Mouse (Mus musculus) heart, embryonic 12.5 days (tissue): ENCODE results near the gene Urb2. TPM values are rescaled to one million over a fixed set of nuclear protein-coding genes. Genes with fewer than 3 reads are reported as not detected.
"Not testable (repeated sequence)": the region's sequence is repeated elsewhere in the genome, so short reads cannot be mapped to it uniquely, and the experiment has no call there.

ENCODE experiments used
- ATAC-seq: fragments of 200-750 bp; cut with Nextera tagmentation; 2 replicates; pipeline ENCODE4 v1.8.0; 2017; ENCODE audit warnings: moderate TSS enrichment, moderate library complexity; ENCODE audit not compliant: insufficient number of reproducible peaks, low FRiP score
- H3K27ac ChIP-seq: fragments of 300-500 bp; sonication (generic); 2 replicates; pipeline ENCODE4 v1.5.1; 2016; ENCODE audit warnings: mild to moderate bottlenecking, moderate library complexity; ENCODE audit not compliant: poor library complexity, severe bottlenecking
- H3K27me3 ChIP-seq: fragments of 300-500 bp; sonication (generic); replicated peaks from 2 replicates; pipeline ENCODE4 v1.6.1; 2016; ENCODE audit warnings: mild to moderate bottlenecking, moderate library complexity
- H3K36me3 ChIP-seq: fragments of 300-500 bp; sonication (generic); 2 replicates; pipeline ENCODE4 v1.6.1; 2016; ENCODE audit warnings: mild to moderate bottlenecking, moderate library complexity
- H3K4me1 ChIP-seq: fragments of 300-500 bp; sonication (generic); replicated peaks from 2 replicates; pipeline ENCODE4 v1.6.1; 2016; ENCODE audit warnings: mild to moderate bottlenecking
- H3K4me2 ChIP-seq: fragments of 300-500 bp; sonication (generic); 2 replicates; pipeline ENCODE4 v1.6.1; 2016; ENCODE audit warnings: mild to moderate bottlenecking, moderate library complexity
- H3K4me3 ChIP-seq: fragments of 300-500 bp; sonication (generic); 2 replicates; pipeline ENCODE4 v1.5.1; 2016; ENCODE audit warnings: mild to moderate bottlenecking
- H3K9ac ChIP-seq: fragments of 300-500 bp; sonication (generic); 2 replicates; pipeline ENCODE4 v1.6.1; 2016; ENCODE audit warnings: mild to moderate bottlenecking, moderate library complexity
- H3K9me3 ChIP-seq: fragments of 300-500 bp; sonication (generic); replicated peaks from 2 replicates; pipeline ENCODE4 v1.6.1; 2016; ENCODE audit warnings: mild to moderate bottlenecking, moderate library complexity
- WGBS: fragments of 180-500 bp; shearing (Covaris S2); methylation state at CpG from one replicate; pipeline ENCODE4 v1.1.7; 2016; 5-methylcytosine and 5-hydroxymethylcytosine counted together
- polyA plus RNA-seq: library from polyadenylated mRNA; unstranded; fragments of >200 nt; fragmentation: Nextera tagmentation; extraction: Ambion mirVana; gene quantifications from 2 replicates; pipeline ENCODE4 v1.2.1, GENCODE M21; 2016

The Urb2 gene
- polyA plus RNA-seq, 1 experiment from 2014 or later, result 5.6 TPM

- no peak overlapping the region for H3K4me3 ChIP-seq
- H3K4me1 ChIP-seq, result peaks cover 28% of the 10 kb centered on the region
- H3K27ac ChIP-seq, result peak overlapping the region; percentile 88
- no peaks in the 10 kb centered on the region for H3K27me3 ChIP-seq
- H3K9ac ChIP-seq, result no peak overlapping the region; the same call in 1 of the 2 replicates
- 7% methylated on average over 7 of the region's 7 CpGs for whole genome bisulfite sequencing
- H3K9me3 ChIP-seq, result no peaks in the 10 kb centered on the region
- peak overlapping the region; percentile 40 for H3K4me2 ChIP-seq
- peaks cover 5% of the 10 kb centered on the region; the same call in 1 of the 2 replicates for H3K36me3 ChIP-seq
- ATAC-seq, result peak; percentile 45
Observed at GRCm38 (mm10) chr8:123989128-123989527, 32.2 kb upstream of the Urb2 start.

- Histone ChIP-seq H3K9me3 (no peaks in the 10 kb centered on the region), H3K27ac (peak overlapping the region; percentile 32), H3K4me2 (peak overlapping the region; percentile 29; the same call in 1 of the 2 replicates), H3K4me3 (no peak overlapping the region), H3K36me3 (peaks cover 14% of the 10 kb centered on the region), H3K4me1 (peaks cover 33% of the 10 kb centered on the region), H3K27me3 (no peaks in the 10 kb centered on the region), H3K9ac (peak overlapping the region; percentile 6; the same call in 1 of the 2 replicates)
- peak; percentile 46; the same call in 1 of the 2 replicates for ATAC-seq
- WGBS, result 35% methylated on average over 13 of the region's 13 CpGs
Observed at GRCm38 (mm10) chr8:123990277-123991049, 30.8 kb upstream of the Urb2 start.

DNA sequence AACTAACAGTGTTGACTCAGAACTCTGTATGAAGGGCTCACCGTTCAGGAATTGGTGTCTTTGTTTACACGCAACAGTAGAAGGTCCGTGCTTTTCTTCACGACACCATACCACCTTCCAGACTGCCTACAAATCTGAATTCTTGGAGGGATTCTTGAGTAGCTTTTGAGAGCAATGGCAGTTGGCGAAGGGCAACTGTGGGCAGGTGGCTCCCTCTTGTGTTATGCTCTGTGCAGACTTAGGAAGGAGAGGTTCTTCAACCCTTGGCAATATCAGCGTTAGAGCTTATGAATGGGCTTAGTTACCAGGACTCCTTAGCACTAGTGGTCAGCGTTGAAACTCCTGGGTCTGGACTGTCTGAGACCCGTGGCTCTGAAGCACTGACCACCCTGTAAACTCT lies 28.7 kb upstream of the Urb2 start:
- H3K4me1 ChIP-seq, result peaks cover 33% of the 10 kb centered on the region
- no peak overlapping the region for H3K4me3 ChIP-seq
- no peak overlapping the region for H3K9ac ChIP-seq
- H3K27me3 ChIP-seq, result no peaks in the 10 kb centered on the region
- no peak overlapping the region for H3K27ac ChIP-seq
- no peaks in the 10 kb centered on the region for H3K9me3 ChIP-seq
- no peak overlapping the region for H3K4me2 ChIP-seq
- ATAC-seq, result no peak
- H3K36me3 ChIP-seq, result peaks cover 32% of the 10 kb centered on the region
- 68% methylated on average over 8 of the region's 8 CpGs for WGBS

- 89% methylated on average over 5 of the region's 5 CpGs for WGBS
- ATAC-seq, result no peak
- H3K4me2 ChIP-seq, result no peak overlapping the region
Observed at GRCm38 (mm10) chr8:123993597-123993996, 27.7 kb upstream of the Urb2 start.

DNA sequence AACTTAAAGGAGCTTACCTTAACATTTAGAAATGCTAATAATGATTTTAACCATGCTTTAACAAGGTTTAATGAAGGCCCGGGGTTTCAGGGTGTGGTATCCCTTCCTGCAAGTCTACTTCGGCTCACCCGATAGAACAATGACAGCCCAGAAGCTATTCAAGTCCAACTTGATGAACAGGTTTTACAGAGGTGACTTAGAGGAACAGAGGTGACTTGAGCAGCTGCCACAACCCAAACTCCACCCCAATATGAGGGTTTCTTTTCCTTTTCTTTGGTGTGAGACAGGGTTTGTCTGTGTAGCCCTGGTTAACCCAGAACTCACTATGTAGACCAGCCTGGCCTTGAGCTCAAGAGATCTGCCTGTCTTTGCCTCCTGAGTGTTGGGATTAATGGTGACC lies 27.3 kb upstream of the Urb2 start:
- Histone ChIP-seq H3K9ac (no peak overlapping the region), H3K4me1 (peaks cover 24% of the 10 kb centered on the region), H3K9me3 (no peaks in the 10 kb centered on the region), H3K4me3 (no peak overlapping the region), H3K27ac (no peak overlapping the region), H3K4me2 (no peak overlapping the region), H3K36me3 (peaks cover 43% of the 10 kb centered on the region), H3K27me3 (no peaks in the 10 kb centered on the region)
- no peak for ATAC-seq
- 91% methylated on average over 3 of the region's 3 CpGs for WGBS

More at GRCm38 (mm10) chr8:123993597-123993996, 27.7 kb upstream of the Urb2 start:
- Histone ChIP-seq H3K9ac (no peak overlapping the region), H3K9me3 (no peaks in the 10 kb centered on the region), H3K36me3 (peaks cover 39% of the 10 kb centered on the region), H3K4me1 (peaks cover 28% of the 10 kb centered on the region), H3K27me3 (no peaks in the 10 kb centered on the region), H3K27ac (no peak overlapping the region), H3K4me3 (no peak overlapping the region)

DNA sequence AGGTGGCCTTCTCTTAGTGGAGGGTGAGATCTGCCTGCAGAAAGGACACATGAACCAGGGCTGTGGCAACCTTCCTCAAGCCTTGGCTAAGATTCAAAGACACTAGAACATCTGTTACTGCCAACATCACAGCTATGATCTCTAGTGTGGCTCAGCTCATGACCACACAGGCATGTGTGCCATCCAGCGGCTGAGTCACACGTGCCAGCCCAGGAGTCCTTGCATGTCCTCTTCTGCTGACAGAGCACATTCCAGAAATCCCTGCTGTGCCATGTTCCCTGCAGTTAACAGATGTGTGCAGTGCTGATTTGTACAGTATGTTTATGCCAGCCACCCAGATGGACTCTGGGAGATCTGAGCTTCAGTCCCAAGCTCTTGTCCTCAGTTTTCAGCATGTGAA lies 21.7 kb upstream of the Urb2 start:
- WGBS, result 78% methylated on average over 2 of the region's 2 CpGs
- no peak overlapping the region for H3K27ac ChIP-seq

DNA sequence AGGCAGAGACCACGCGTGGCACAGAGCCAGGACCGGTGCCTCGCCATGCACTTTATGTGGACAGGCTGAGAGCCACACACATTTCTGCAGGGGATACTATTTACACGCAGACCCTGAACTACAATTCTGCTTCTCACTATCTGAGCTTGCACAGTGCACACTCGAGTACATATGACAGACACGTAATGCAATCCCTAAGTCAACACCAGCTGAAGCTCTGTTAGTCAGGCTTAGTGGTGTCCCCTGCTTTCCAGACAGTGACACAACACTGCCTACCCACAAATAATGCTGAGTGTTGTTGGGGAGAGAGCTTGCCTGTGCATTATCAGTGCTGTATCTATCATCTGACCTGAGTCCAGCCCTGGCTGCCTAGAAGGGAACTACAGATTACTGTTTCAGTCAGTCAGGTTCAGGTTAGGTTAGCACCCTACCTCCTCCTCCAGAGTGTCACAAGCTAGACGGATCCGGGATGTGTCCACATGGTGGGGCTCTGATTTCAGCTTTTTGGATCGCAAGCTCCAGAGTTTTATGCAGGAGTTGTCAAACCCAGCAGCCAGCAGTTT lies 18.7 kb upstream of the Urb2 start:
- peaks cover 87% of the 10 kb centered on the region for H3K36me3 ChIP-seq
- 0 out of 2 replicates have a peak, but pooled peaks have one; percentile 53 for ATAC-seq

More for the DNA sequence above, 21.7 kb upstream of the Urb2 start:
- Histone ChIP-seq H3K9me3 (no peaks in the 10 kb centered on the region), H3K4me2 (no peak overlapping the region), H3K36me3 (peaks cover 79% of the 10 kb centered on the region), H3K27me3 (no peaks in the 10 kb centered on the region), H3K9ac (no peak overlapping the region), H3K4me3 (no peak overlapping the region), H3K4me1 (peaks cover 5% of the 10 kb centered on the region; the same call in 1 of the 2 replicates)
- ATAC-seq, result no peak

GRCm38 (mm10) chr8:124007829-124008228 lies 13.5 kb upstream of the Urb2 start:
- Histone ChIP-seq H3K9me3 (no peaks in the 10 kb centered on the region), H3K9ac (no peak overlapping the region), H3K4me3 (no peak overlapping the region), H3K27me3 (no peaks in the 10 kb centered on the region), H3K4me2 (no peak overlapping the region), H3K36me3 (peaks cover 72% of the 10 kb centered on the region), H3K27ac (no peak overlapping the region), H3K4me1 (peaks cover 14% of the 10 kb centered on the region)
- ATAC-seq, result no peak
- WGBS, result 86% methylated on average over 6 of the region's 6 CpGs

More for the DNA sequence above, 18.7 kb upstream of the Urb2 start:
- Histone ChIP-seq H3K4me3 (no peak overlapping the region), H3K4me2 (no peak overlapping the region), H3K9me3 (no peaks in the 10 kb centered on the region), H3K27me3 (no peaks in the 10 kb centered on the region), H3K4me1 (0 out of 2 replicates have a peak, but pooled peaks cover 3% of the 10 kb centered on the region), H3K9ac (no peak overlapping the region), H3K27ac (no peak overlapping the region)
- WGBS, result 92% methylated on average over 10 of the region's 10 CpGs

GRCm38 (mm10) chr8:124011580-124011979 lies 9.7 kb upstream of the Urb2 start:
- Histone ChIP-seq H3K4me3 (no peak overlapping the region), H3K27me3 (no peaks in the 10 kb centered on the region), H3K27ac (peak overlapping the region; percentile 42; the same call in 1 of the 2 replicates), H3K9me3 (no peaks in the 10 kb centered on the region), H3K4me2 (peak overlapping the region; percentile 14; the same call in 1 of the 2 replicates), H3K4me1 (peaks cover 17% of the 10 kb centered on the region), H3K36me3 (peaks cover 34% of the 10 kb centered on the region), H3K9ac (no peak overlapping the region)
- 49% methylated on average over 3 of the region's 3 CpGs for WGBS
- no peak for ATAC-seq

DNA sequence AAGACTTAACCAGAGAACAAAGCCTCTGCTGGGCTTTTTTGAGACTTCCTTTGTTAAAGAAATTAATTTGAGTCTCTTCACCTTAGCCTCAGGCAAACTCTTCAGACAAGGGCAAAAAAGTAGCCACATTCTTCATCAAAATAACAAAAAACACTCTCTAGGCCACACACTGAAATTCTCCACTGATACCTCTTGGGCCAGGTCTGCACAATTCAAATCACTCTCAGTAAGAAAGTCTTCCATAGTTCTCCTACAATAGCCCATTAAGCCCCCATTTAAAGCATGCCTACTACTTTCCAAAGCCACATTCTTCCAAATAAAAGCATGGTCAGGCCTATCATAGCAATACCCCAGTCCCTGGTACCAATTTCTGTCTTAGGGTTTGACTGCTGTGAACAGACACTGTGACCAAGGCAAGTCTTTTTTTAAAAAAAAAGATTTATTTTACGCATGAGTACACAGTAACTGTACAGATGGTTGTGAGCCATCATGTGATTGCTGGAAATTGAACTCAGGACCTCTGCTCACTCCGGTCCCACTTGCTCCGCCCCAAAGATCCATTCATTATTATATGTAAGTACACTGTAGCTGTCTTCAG lies 9.2 kb upstream of the Urb2 start:
- peaks cover 19% of the 10 kb centered on the region for H3K4me1 ChIP-seq
- H3K4me3 ChIP-seq, result no peak overlapping the region
- no peaks in the 10 kb centered on the region for H3K9me3 ChIP-seq
- ATAC-seq, result no peak
- H3K27me3 ChIP-seq, result no peaks in the 10 kb centered on the region
- H3K9ac ChIP-seq, result no peak overlapping the region
- H3K36me3 ChIP-seq, result peaks cover 29% of the 10 kb centered on the region
- H3K27ac ChIP-seq, result peak overlapping the region; percentile 42; the same call in 1 of the 2 replicates
- H3K4me2 ChIP-seq, result no peak overlapping the region
- WGBS, result 96% methylated on average over 3 of the region's 3 CpGs

DNA sequence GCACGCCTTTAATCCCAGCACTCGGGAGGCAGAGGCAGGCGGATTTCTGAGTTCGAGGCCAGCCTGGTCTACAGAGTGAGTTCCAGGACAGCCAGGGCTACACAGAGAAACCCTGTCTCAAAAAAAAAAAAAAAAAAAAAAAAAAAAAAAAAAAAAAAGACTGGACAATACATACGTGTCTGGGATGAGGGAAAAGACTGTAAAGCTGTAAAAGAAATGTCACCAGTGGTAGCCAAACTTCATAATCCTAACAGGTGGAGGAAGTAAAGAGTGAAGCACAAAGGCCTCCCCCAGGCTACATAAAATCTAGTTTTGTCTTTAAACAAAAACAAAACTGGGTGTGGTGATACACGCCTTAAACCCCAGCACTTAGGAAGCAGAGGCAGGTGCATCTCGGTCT lies 7.0 kb upstream of the Urb2 start:
- H3K4me3 ChIP-seq, H3K9me3 ChIP-seq, H3K4me2 ChIP-seq, H3K9ac ChIP-seq, H3K36me3 ChIP-seq, ATAC-seq, H3K27me3 ChIP-seq, H3K27ac ChIP-seq: not testable (repeated sequence)
- WGBS, result 90% methylated on average over 7 of the region's 7 CpGs
- peaks cover 30% of the 10 kb centered on the region for H3K4me1 ChIP-seq
